Mouse (Mus musculus): Measurements from ENCODE around the gene Zbtb16. TPM values are rescaled to one million over a fixed set of nuclear protein-coding genes. Genes with fewer than 3 reads are reported as not detected.
A peak's percentile ranks its signal among the peaks of the same experiment; 100 is the strongest.

Gene Zbtb16
- polyA plus RNA-seq, 1 experiment from 2014 or later: 5.4 TPM

- Histone ChIP-seq H3K4me1 (ENCODE audit: control insufficient read depth, insufficient read depth, low read length) (peaks cover 32% of the 10 kb centered on the region), H3K27ac (ENCODE audit: low read length) (no peak overlapping the region), H3K36me3 (ENCODE audit: control insufficient read depth, insufficient read depth, low read length) (no peaks in the 10 kb centered on the region), H3K4me3 (ENCODE audit: low read depth, low read length) (no peak overlapping the region), H3K9ac (ENCODE audit: low read depth, low read length) (no peak overlapping the region), H3K27me3 (ENCODE audit: control insufficient read depth, insufficient read depth, low read depth, low read length) (no peaks in the 10 kb centered on the region), H3K9me3 (replicated peaks; ENCODE audit: control insufficient read depth, low read length, poor library complexity, severe bottlenecking) (0 out of 2 replicates have a peak, but pooled peaks cover 1% of the 10 kb centered on the region), H3K4me2 (ENCODE audit: low read length) (no peak overlapping the region)
- ATAC-seq: no peak
- WGBS: 89% methylated on average over 11 of the region's 11 CpGs
Measured at GRCm38 (mm10) chr9:48743338-48744285, 92.4 kb downstream of the Zbtb16 start.

- WGBS: 96% methylated on average over 7 of the region's 7 CpGs
Measured at GRCm38 (mm10) chr9:48742150-48742549, 93.9 kb downstream of the Zbtb16 start.

GRCm38 (mm10) chr9:48741433-48742077 is 94.5 kb downstream of the Zbtb16 start:
- WGBS: 96% methylated on average over 14 of the region's 14 CpGs
- H3K9ac ChIP-seq (ENCODE audit: low read depth, low read length): no peak overlapping the region

More at GRCm38 (mm10) chr9:48742150-48742549, 93.9 kb downstream of the Zbtb16 start:
- Histone ChIP-seq H3K27me3 (ENCODE audit: control insufficient read depth, insufficient read depth, low read depth, low read length) (no peaks in the 10 kb centered on the region), H3K4me3 (ENCODE audit: low read depth, low read length) (no peak overlapping the region), H3K36me3 (ENCODE audit: control insufficient read depth, insufficient read depth, low read length) (no peaks in the 10 kb centered on the region), H3K9me3 (replicated peaks; ENCODE audit: control insufficient read depth, low read length, poor library complexity, severe bottlenecking) (no peaks in the 10 kb centered on the region), H3K27ac (ENCODE audit: low read length) (no peak overlapping the region), H3K4me1 (ENCODE audit: control insufficient read depth, insufficient read depth, low read length) (peaks cover 44% of the 10 kb centered on the region), H3K4me2 (ENCODE audit: low read length) (no peak overlapping the region), H3K9ac (ENCODE audit: low read depth, low read length) (no peak overlapping the region)
- ATAC-seq: no peak

GRCm38 (mm10) chr9:48740732-48741255 is 95.2 kb downstream of the Zbtb16 start:
- no peak for ATAC-seq
- Histone ChIP-seq H3K9me3 (replicated peaks; ENCODE audit: control insufficient read depth, low read length, poor library complexity, severe bottlenecking) (no peaks in the 10 kb centered on the region), H3K4me3 (ENCODE audit: low read depth, low read length) (no peak overlapping the region), H3K36me3 (ENCODE audit: control insufficient read depth, insufficient read depth, low read length) (no peaks in the 10 kb centered on the region), H3K4me2 (ENCODE audit: low read length) (no peak overlapping the region), H3K4me1 (ENCODE audit: control insufficient read depth, insufficient read depth, low read length) (peaks cover 57% of the 10 kb centered on the region), H3K27ac (ENCODE audit: low read length) (peak overlapping the region; percentile 83), H3K27me3 (ENCODE audit: control insufficient read depth, insufficient read depth, low read depth, low read length) (no peaks in the 10 kb centered on the region), H3K9ac (ENCODE audit: low read depth, low read length) (no peak overlapping the region)
- WGBS: 80% methylated on average over 4 of the region's 4 CpGs

More at GRCm38 (mm10) chr9:48741433-48742077, 94.5 kb downstream of the Zbtb16 start:
- H3K9me3 ChIP-seq (replicated peaks; ENCODE audit: control insufficient read depth, low read length, poor library complexity, severe bottlenecking): no peaks in the 10 kb centered on the region
- H3K36me3 ChIP-seq (ENCODE audit: control insufficient read depth, insufficient read depth, low read length): no peaks in the 10 kb centered on the region
- H3K4me3 ChIP-seq (ENCODE audit: low read depth, low read length): no peak overlapping the region
- no peak overlapping the region for H3K4me2 ChIP-seq (ENCODE audit: low read length)
- H3K4me1 ChIP-seq (ENCODE audit: control insufficient read depth, insufficient read depth, low read length): peaks cover 50% of the 10 kb centered on the region
- ATAC-seq: no peak
- H3K27ac ChIP-seq (ENCODE audit: low read length): no peak overlapping the region
- no peaks in the 10 kb centered on the region for H3K27me3 ChIP-seq (ENCODE audit: control insufficient read depth, insufficient read depth, low read depth, low read length)

GRCm38 (mm10) chr9:48740098-48740505 is 95.9 kb downstream of the Zbtb16 start:
- H3K9me3 ChIP-seq (replicated peaks; ENCODE audit: control insufficient read depth, low read length, poor library complexity, severe bottlenecking): no peaks in the 10 kb centered on the region
- peak overlapping the region; percentile 83 for H3K27ac ChIP-seq (ENCODE audit: low read length)
- WGBS: 24% methylated on average over 11 of the region's 11 CpGs
- 0 out of 2 replicates have a peak overlapping the region, but pooled peaks have one; percentile 25 for H3K4me2 ChIP-seq (ENCODE audit: low read length)
- H3K36me3 ChIP-seq (ENCODE audit: control insufficient read depth, insufficient read depth, low read length): no peaks in the 10 kb centered on the region
- H3K9ac ChIP-seq (ENCODE audit: low read depth, low read length): 0 out of 2 replicates have a peak overlapping the region, but pooled peaks have one; percentile 20
- peaks cover 64% of the 10 kb centered on the region for H3K4me1 ChIP-seq (ENCODE audit: control insufficient read depth, insufficient read depth, low read length)
- H3K27me3 ChIP-seq (ENCODE audit: control insufficient read depth, insufficient read depth, low read depth, low read length): no peaks in the 10 kb centered on the region
- peak; percentile 86 for ATAC-seq
- no peak overlapping the region for H3K4me3 ChIP-seq (ENCODE audit: low read depth, low read length)

GRCm38 (mm10) chr9:48738795-48739476 is 97.1 kb downstream of the Zbtb16 start:
- Histone ChIP-seq H3K4me1 (ENCODE audit: control insufficient read depth, insufficient read depth, low read length) (peaks cover 65% of the 10 kb centered on the region), H3K27me3 (ENCODE audit: control insufficient read depth, insufficient read depth, low read depth, low read length) (no peaks in the 10 kb centered on the region), H3K4me3 (ENCODE audit: low read depth, low read length) (no peak overlapping the region), H3K4me2 (ENCODE audit: low read length) (no peak overlapping the region), H3K9me3 (replicated peaks; ENCODE audit: control insufficient read depth, low read length, poor library complexity, severe bottlenecking) (no peaks in the 10 kb centered on the region), H3K27ac (ENCODE audit: low read length) (no peak overlapping the region), H3K36me3 (ENCODE audit: control insufficient read depth, insufficient read depth, low read length) (no peaks in the 10 kb centered on the region), H3K9ac (ENCODE audit: low read depth, low read length) (no peak overlapping the region)
- ATAC-seq: no peak
- 89% methylated on average over 9 of the region's 9 CpGs for WGBS

GRCm38 (mm10) chr9:48737911-48738310 is 98.1 kb downstream of the Zbtb16 start:
- no peaks in the 10 kb centered on the region for H3K9me3 ChIP-seq (replicated peaks; ENCODE audit: control insufficient read depth, low read length, poor library complexity, severe bottlenecking)
- H3K4me1 ChIP-seq (ENCODE audit: control insufficient read depth, insufficient read depth, low read length): peaks cover 72% of the 10 kb centered on the region
- no peaks in the 10 kb centered on the region for H3K27me3 ChIP-seq (ENCODE audit: control insufficient read depth, insufficient read depth, low read depth, low read length)
- no peak overlapping the region for H3K9ac ChIP-seq (ENCODE audit: low read depth, low read length)
- H3K36me3 ChIP-seq (ENCODE audit: control insufficient read depth, insufficient read depth, low read length): no peaks in the 10 kb centered on the region
- ATAC-seq: no peak
- H3K4me3 ChIP-seq (ENCODE audit: low read depth, low read length): no peak overlapping the region
- peak overlapping the region; percentile 79 for H3K27ac ChIP-seq (ENCODE audit: low read length)
- no peak overlapping the region for H3K4me2 ChIP-seq (ENCODE audit: low read length)
- WGBS: 44% methylated on average over 2 of the region's 2 CpGs

GRCm38 (mm10) chr9:48737210-48737850 is 98.7 kb downstream of the Zbtb16 start:
- peaks cover 72% of the 10 kb centered on the region for H3K4me1 ChIP-seq (ENCODE audit: control insufficient read depth, insufficient read depth, low read length)
- H3K9ac ChIP-seq (ENCODE audit: low read depth, low read length): no peak overlapping the region
- no peaks in the 10 kb centered on the region for H3K9me3 ChIP-seq (replicated peaks; ENCODE audit: control insufficient read depth, low read length, poor library complexity, severe bottlenecking)
- H3K27ac ChIP-seq (ENCODE audit: low read length): peak overlapping the region; percentile 79
- H3K4me3 ChIP-seq (ENCODE audit: low read depth, low read length): no peak overlapping the region
- peak overlapping the region; percentile 33; the same call in 1 of the 2 replicates for H3K4me2 ChIP-seq (ENCODE audit: low read length)
- WGBS: 29% methylated on average over 13 of the region's 13 CpGs
- no peaks in the 10 kb centered on the region for H3K27me3 ChIP-seq (ENCODE audit: control insufficient read depth, insufficient read depth, low read depth, low read length)
- ATAC-seq: no peak
- H3K36me3 ChIP-seq (ENCODE audit: control insufficient read depth, insufficient read depth, low read length): no peaks in the 10 kb centered on the region
